Mouse (Mus musculus): ENCODE data around the gene Itga9.
A peak's percentile ranks its signal among the peaks of the same experiment; 100 is the strongest.

The Itga9 gene

GRCm38 (mm10) chr9:118877365-118878008, 271.0 kb downstream of the Itga9 start:
- DNase-seq (ENCODE audit: low spot score), result no peak

- DNase-seq (ENCODE audit: low spot score), result no peak
These were observed 272.1 kb downstream of the Itga9 start for GRCm38 (mm10) chr9:118878596-118878995.

- DNase-seq (ENCODE audit: low spot score), result no peak
These were observed 274.9 kb downstream of the Itga9 start for GRCm38 (mm10) chr9:118881281-118881945.

DNA sequence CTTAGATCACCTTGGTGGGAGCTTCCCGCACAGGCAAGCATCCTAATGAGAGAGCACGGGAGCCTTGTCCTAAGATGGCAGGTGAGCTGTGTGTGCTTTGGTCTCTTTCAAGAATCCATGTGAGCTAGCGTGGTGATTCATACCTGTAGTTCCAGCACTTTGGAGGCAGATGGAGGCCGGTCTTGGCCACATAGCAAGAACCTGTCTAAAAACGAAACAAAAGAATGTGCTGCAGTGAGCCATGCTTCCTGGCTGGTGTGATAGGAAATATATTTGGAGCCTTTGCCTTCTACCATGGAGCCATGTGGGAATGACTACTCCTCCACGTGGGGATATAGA, 275.4 kb downstream of the Itga9 start:
- DNase-seq (ENCODE audit: low spot score), result no peak

GRCm38 (mm10) chr9:118883150-118883549, 276.7 kb downstream of the Itga9 start:
- no peak for DNase-seq (ENCODE audit: low spot score)

DNA sequence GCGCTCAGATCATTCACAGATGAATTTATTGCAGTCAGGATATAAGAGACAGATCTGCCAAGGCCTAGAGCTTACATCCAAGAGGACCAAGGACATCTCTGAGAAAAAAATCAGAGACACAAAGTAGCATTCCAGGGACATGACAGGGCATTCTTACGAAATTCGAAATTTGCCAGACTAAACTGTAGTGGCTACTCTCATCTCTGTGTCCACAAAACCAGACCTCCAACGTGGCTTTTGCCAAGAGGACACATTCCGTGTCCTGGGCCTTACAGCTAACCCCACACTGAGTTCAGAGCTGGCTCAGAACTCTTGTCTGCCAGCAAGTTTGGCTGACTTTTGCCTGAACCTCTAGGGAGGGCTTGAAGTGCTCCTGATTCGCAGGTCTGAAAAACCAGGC, 279.3 kb downstream of the Itga9 start:
- no peak for DNase-seq (ENCODE audit: low spot score)

DNA sequence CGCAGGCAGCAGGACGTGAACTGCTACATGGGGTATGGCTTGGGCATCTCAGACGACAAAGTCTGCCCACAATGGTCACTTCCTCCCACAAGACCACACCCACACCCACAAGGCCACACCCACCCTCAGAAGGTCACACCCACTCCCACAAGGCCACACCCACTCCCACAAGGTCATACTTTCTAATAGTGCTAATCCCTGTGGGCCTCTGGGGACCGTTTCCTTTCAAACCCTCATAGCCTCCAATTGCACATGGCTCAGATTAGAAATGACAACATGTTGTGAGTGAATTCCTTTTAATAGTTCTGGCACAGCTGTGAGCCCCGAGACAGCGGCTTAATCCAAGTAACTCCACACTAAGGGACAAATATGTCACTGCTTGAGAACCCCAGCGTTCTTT, 280.7 kb downstream of the Itga9 start:
- no peak for DNase-seq (ENCODE audit: low spot score)

GRCm38 (mm10) chr9:118887734-118888133, 281.2 kb downstream of the Itga9 start:
- no peak for DNase-seq (ENCODE audit: low spot score)

- no peak for DNase-seq (ENCODE audit: low spot score)
These were observed 283.7 kb downstream of the Itga9 start for GRCm38 (mm10) chr9:118890149-118890548.

DNA sequence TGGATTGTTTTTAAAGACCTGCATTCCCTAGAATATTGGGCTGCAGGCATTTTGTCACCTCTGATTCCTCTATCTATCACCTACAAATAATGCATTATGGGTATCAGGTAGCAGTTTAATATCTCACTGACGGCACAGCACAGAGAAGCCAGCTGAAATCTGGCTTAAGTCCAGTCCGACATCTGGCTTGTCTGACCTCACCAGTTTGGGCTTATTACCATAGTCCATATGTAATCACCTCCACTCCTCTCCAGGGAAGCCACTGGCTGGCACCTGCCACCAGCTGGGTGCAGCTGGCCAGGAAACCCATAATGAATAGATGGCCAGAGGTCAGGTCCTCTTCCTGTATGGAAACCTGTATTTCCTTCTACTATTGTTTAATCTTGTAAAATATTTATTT, 284.2 kb downstream of the Itga9 start:
- DNase-seq (ENCODE audit: low spot score), result no peak

- no peak for DNase-seq (ENCODE audit: low spot score)
These were observed 284.6 kb downstream of the Itga9 start for GRCm38 (mm10) chr9:118891068-118891467.

DNA sequence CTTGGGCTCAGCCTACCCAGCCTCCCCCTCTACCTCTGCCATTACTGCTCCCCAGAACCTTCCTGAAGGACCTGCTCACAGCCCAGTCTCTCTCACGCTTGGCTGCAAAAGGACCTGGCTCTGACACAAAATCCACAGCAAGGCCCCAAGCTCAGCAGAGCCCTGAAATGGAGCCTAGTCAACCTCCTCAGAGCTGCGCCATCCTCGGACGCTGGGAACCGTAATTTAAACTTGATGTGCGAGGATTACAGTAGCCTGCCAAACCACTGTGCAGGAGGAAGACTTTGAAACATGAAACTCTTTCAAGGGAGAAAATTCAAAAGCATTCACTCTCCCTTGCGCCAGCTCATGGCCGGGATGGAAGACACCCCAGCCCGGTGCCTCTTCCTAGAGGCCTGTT, 285.1 kb downstream of the Itga9 start:
- DNase-seq (ENCODE audit: low spot score), result no peak

GRCm38 (mm10) chr9:118895101-118895500, 288.6 kb downstream of the Itga9 start:
- no peak for DNase-seq (ENCODE audit: low spot score)

DNA sequence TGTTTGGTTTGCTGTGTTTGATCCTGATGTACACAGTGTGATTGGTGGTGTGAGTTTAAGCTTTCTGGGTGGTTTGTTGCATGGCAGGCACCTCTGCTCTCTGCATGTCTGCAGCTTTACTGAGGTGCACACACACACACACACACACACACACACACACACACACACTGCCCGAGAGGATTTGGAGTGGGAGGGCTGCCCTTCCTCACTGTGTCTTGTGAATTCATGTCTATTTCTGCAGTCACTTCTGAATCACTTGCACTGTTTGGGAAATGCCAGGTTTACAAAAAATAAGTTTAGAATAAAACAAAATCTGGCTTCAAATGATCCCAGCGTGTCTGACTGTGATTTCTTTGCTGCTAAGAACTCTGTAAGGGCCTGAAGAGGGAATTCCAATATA, 294.2 kb downstream of the Itga9 start:
- no peak for DNase-seq (ENCODE audit: low spot score)

DNA sequence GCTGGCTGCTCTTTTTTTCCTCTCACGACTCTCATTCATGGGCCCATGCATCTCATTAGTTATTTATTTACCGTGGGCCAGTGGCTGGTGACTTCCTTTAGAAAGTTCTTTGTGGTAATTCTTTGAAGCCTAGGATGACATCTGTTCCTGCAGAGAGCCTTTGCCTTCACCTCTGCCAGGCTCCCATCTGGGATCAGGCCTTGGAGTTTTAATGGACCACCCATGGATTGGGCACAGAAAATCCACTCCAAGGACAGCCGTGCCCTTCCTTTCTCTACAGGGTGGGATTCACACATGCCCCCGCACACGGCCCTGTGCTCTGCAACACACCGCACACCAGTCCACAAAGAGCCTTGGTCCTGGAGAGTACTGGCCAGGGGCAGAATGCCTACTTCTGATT, 295.4 kb downstream of the Itga9 start:
- no peak for DNase-seq (ENCODE audit: low spot score)

GRCm38 (mm10) chr9:118907934-118908620, 301.6 kb downstream of the Itga9 start:
- no peak for DNase-seq (ENCODE audit: low spot score)

- no peak for DNase-seq (ENCODE audit: low spot score)
These were observed 306.6 kb downstream of the Itga9 start for GRCm38 (mm10) chr9:118913048-118913447.

GRCm38 (mm10) chr9:118913613-118914012, 307.1 kb downstream of the Itga9 start:
- DNase-seq (ENCODE audit: low spot score), result no peak

DNA sequence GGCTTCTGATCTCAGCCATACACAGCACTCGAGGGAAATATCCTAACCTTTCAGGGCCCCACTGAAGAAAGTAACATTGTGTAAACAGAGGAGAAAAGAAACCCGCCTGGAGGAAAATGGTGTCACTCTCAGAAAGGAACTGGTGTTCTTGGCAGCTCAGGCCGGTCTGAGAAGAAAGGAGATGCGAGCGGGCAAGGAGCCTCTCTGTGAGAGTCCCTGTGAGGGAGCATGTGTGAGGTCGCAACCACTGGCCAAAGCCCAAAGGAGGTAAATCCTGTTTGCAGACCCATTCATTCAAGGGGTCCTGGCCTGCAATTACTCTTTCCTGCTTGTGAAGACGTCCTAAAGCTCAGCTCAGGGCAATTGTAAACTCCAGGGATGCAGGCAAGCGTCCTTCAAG, 308.1 kb downstream of the Itga9 start:
- no peak for DNase-seq (ENCODE audit: low spot score)

GRCm38 (mm10) chr9:118915290-118915689, 308.8 kb downstream of the Itga9 start:
- no peak for DNase-seq (ENCODE audit: low spot score)

DNA sequence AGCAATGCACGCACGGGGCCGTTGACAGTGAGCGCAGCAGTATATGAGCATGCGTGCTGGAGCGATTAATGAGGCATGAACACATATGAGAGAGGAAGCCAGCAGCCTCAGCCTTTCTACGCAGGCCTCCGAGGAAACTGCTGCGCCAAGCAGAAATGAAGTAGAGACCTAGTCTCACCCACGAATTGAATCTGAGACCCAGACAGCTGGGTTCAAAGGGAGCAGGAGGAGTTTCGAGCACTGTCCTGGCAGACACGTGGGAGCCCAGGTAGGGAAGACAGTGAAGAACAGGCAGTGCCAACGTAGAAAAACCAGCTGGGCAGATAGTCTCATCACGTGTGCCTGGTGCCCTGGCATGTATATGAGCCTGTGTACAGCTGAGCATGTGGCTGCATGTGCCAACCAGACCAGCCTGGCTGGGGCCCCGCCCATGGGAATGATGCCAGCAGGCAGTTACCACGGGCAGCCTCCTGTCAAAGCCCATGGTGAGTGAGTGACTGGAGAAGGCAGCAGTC, 313.2 kb downstream of the Itga9 start:
- no peak for DNase-seq (ENCODE audit: low spot score)

DNA sequence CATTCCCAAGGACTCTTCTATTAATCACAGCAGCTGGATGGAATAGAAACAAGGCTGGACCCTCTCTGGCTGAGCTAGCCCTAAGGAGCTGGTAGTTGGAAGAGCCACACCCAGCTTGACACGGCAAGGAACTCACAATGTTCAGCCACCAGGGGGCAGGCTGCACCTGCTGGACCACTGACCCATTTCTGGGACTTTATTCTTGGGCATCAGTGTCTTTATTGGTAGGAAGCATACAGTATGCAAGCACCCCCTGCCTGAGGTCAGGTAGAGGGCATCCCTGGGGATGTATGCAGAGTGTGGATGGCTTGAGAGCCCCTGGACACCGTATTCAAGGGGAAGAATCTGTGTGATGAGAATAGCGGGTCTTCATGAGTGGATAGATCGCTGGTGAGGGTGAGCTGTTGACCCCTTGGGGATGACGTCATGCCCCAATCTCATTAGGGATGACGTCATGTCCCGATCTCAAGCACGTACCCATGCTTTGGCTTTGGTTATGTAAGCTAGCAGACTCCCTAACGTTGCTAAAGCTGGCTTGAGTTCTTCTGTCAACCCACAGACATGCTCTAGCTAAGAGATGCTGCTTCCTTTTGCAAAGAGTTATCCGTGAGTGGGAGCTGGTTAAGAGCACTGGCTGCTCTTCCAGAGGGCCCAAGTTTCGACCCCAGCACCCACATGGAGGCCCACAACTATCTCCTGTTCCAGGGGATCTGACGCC, 314.5 kb downstream of the Itga9 start:
- peak; percentile 30 for DNase-seq (ENCODE audit: low spot score)

DNA sequence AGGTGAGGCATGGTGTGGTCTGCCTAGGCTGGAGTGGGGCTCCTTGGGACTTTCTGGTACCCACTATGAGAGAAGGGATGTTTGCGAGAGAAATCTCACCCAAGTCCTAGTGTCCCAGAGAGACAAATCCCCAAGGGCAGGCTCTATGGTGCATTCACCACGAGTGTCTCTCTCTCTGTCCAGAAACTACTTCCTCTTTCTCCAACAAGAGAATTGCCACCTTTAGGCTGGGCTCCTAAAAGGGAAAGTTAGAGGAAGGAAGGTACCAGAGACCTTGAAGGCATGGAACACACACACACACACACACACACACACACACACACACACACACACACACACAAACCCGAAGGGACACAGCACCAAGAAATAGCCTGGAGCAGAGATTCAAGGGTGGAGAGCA, 315.4 kb downstream of the Itga9 start:
- no peak for DNase-seq (ENCODE audit: low spot score)
